16 mouse cellular contexts compared by ENCODE assay signal in the genomic region with DNA sequence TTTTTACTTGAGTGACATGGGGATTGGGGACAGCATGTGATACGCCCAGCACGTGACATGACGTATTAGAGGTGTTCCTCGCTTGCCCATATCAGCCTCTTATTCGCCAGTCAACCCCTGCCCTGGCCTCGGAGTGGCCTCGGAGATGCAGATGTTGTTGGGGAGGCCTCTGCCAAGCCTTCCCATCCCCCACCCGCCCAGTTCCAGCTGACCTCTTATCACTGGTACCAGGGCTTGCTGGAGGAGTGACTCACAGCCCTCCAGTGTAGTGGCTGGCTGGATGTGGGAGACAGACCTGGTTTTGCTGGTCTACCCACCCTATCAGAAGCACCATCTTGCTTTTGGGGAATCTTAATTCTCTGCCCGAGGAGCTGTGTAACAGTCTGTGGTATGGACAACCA. TPM values are rescaled to one million over a fixed set of nuclear protein-coding genes. Genes with fewer than 3 reads are reported as not detected.
DNase-seq lines count a peak whose midpoint lies in the region; ATAC-seq and TF ChIP-seq lines count a peak whose summit lies in the region.
"Had no signal": no experiment of that assay in that cellular context is flagged by ENCODE, and none has a peak within 500 bp of the region (broad histone marks: within the 10 kb centered on the region; RNA-seq: fewer than 3 reads in every experiment).

No protein-coding gene starts in this region.

- H3K9me3 ChIP-seq in liver, embryonic 14.5 days (ENCODE audit: control insufficient read depth, low read length): no peaks in the 10 kb centered on the region
- no peaks in the 10 kb centered on the region for H3K9me3 ChIP-seq in stomach, postnatal 0 days (ENCODE audit: control insufficient read depth, low read length)
- no peaks in the 10 kb centered on the region for H3K9me3 ChIP-seq in intestine, embryonic 15.5 days
- H3K9me3 ChIP-seq: forebrain, embryonic 10.5 days had no signal

- H3K27ac ChIP-seq in liver, embryonic 14.5 days: peak overlapping the region; percentile 82
- no peak overlapping the region for H3K27ac ChIP-seq in stomach, postnatal 0 days (replicated peaks)
- no peak overlapping the region for H3K27ac ChIP-seq in intestine, embryonic 15.5 days

- H3K27me3 ChIP-seq in liver, embryonic 14.5 days (ENCODE audit: control insufficient read depth, insufficient read depth, low read length): no peaks in the 10 kb centered on the region
- no peaks in the 10 kb centered on the region for H3K27me3 ChIP-seq in stomach, postnatal 0 days (ENCODE audit: control insufficient read depth, insufficient read depth, low read length)
- no peaks in the 10 kb centered on the region for H3K27me3 ChIP-seq in intestine, embryonic 15.5 days (replicated peaks)

- H3K9ac ChIP-seq in liver, embryonic 14.5 days (replicated peaks): no peak overlapping the region
- H3K9ac ChIP-seq in stomach, postnatal 0 days (ENCODE audit: low read length): no peak overlapping the region
- H3K9ac ChIP-seq in intestine, embryonic 15.5 days: no peak overlapping the region

- TF ChIP-seq CTCF in liver, embryonic 14.5 days (IDR thresholded peaks at IDR 0.05; ENCODE audit: low read depth): no peak
- no peak for TF ChIP-seq CTCF in stomach, postnatal 0 days (IDR thresholded peaks at IDR 0.05; ENCODE audit: low read depth)

- peak; percentile 83 for TF ChIP-seq EP300 in liver, embryonic 14.5 days (IDR thresholded peaks at IDR 0.05; ENCODE audit: low read depth)
- no peak for TF ChIP-seq EP300 in stomach, postnatal 0 days (optimal IDR thresholded peaks at IDR 0.05)

- H3K4me3 ChIP-seq in liver, embryonic 14.5 days (ENCODE audit: insufficient read depth in 1 of 2, low read depth in 2 of 2, low read length in 2 of 2): 0 out of 4 replicates have a peak overlapping the region, but pooled peaks of 1 of the 2 experiments have one; percentile 1
- no peak overlapping the region for H3K4me3 ChIP-seq in stomach, postnatal 0 days (ENCODE audit: low read depth, low read length)
- no peak overlapping the region for H3K4me3 ChIP-seq in intestine, embryonic 15.5 days (replicated peaks)
- H3K4me3 ChIP-seq: forebrain, embryonic 10.5 days had no signal

- ATAC-seq in liver, embryonic 14.5 days (ENCODE audit: insufficient read depth): peak; percentile 96
- ATAC-seq in stomach, postnatal 0 days (ENCODE audit: low FRiP score, low TSS enrichment): peak; percentile 14; the same call in 1 of the 2 replicates
- ATAC-seq in intestine, embryonic 15.5 days: no peak

- peak; percentile 88 for DNase-seq in heart, adult 11 months
- DNase-seq in heart, postnatal 25 days (ENCODE audit: low spot score): no peak
- peak; percentile 4 for DNase-seq in spleen, adult 12 weeks (ENCODE audit: low spot score)
- DNase-seq in spleen, postnatal 36 days (ENCODE audit: low spot score in 2 of 2): no peak
- peak; percentile 68 to 85 (median 77) for DNase-seq in liver, embryonic 14.5 days (ENCODE audit: low read depth in 3 of 3, low spot score in 3 of 3)
- peak; percentile 57 for DNase-seq in stomach, postnatal 0 days (ENCODE audit: low spot score)
- DNase-seq in cerebellum, adult 18-20 months: no peak
- DNase-seq: adrenal gland, adult 8-10 months; cerebellum, adult 11-12 months; kidney, adult 18-20 months; left cerebral cortex, postnatal 4 days; lung, postnatal 4 days; spleen, adult 18-20 months; thymus, adult 2 months had no signal

- intact Hi-C loops in heart, postnatal 25 days (cut with DNase I): no loop called here

- H3K4me2 ChIP-seq in liver, embryonic 14.5 days (ENCODE audit: low read depth): peak overlapping the region; percentile 56
- H3K4me2 ChIP-seq in stomach, postnatal 0 days (replicated peaks; ENCODE audit: low read depth): no peak overlapping the region
- no peak overlapping the region for H3K4me2 ChIP-seq in intestine, embryonic 15.5 days (replicated peaks)

- peaks cover 24 to 50% of the 10 kb centered on the region in 2 experiments for H3K4me1 ChIP-seq in liver, embryonic 14.5 days (replicated peaks; ENCODE audit: control insufficient read depth in 2 of 2, insufficient read depth in 2 of 2, low read length in 1 of 2)
- peaks cover 14% of the 10 kb centered on the region for H3K4me1 ChIP-seq in stomach, postnatal 0 days (replicated peaks; ENCODE audit: control insufficient read depth, insufficient read depth)
- H3K4me1 ChIP-seq in intestine, embryonic 15.5 days (replicated peaks): peaks cover 31% of the 10 kb centered on the region

- no peaks in the 10 kb centered on the region for H3K36me3 ChIP-seq in liver, embryonic 14.5 days (replicated peaks; ENCODE audit: control insufficient read depth, insufficient read depth, low read depth)
- no peaks in the 10 kb centered on the region for H3K36me3 ChIP-seq in stomach, postnatal 0 days (ENCODE audit: control insufficient read depth, insufficient read depth, low read length)
- H3K36me3 ChIP-seq in intestine, embryonic 15.5 days: no peaks in the 10 kb centered on the region
- H3K36me3 ChIP-seq: forebrain, embryonic 10.5 days had no signal

- WGBS in liver, embryonic 14.5 days (ENCODE audit: insufficient replicate concordance): 8% methylated on average over 9 of the region's 9 CpGs
- 74% methylated on average over 9 of the region's 9 CpGs for WGBS in stomach, postnatal 0 days
- 88% methylated on average over 9 of the region's 9 CpGs for WGBS in intestine, embryonic 15.5 days

RNA-seq across cellular contexts. Expression of a gene that starts 21.3 kb away (rescaled TPM):
- 10 to 100 TPM; 57.5 to 63.4 TPM for total RNA-seq in heart, postnatal 25 days (2021)
- polyA plus RNA-seq in liver, embryonic 14.5 days (2012; rRNA removed): 52.5 and 62.6 TPM in 2 replicates
- polyA plus RNA-seq in liver, embryonic 14.5 days (2014; fragmentation: Nextera tagmentation; extraction: Ambion mirVana): 96.8 and 105 TPM in 2 replicates
- polyA plus RNA-seq in stomach, postnatal 0 days (2015; fragmentation: Nextera tagmentation; extraction: Ambion mirVana): 487 and 500 TPM in 2 replicates
- polyA plus RNA-seq in intestine, embryonic 15.5 days (2015; fragmentation: Nextera tagmentation; extraction: Ambion mirVana): 160 and 171 TPM in 2 replicates

Comparison
In these comparisons a context has a peak if more than half of its experiments do, and no peak if none do; other contexts are left out.
1. DNase-seq: peak in heart, adult 11 months (single experiment), spleen, adult 12 weeks (single experiment), liver, embryonic 14.5 days (3 of 3) and stomach, postnatal 0 days (single experiment); none in heart, postnatal 25 days (single experiment), spleen, postnatal 36 days (0 of 2) and cerebellum, adult 18-20 months (0 of 2).